Mouse (Mus musculus): ENCODE data around the gene Limch1.

Gene Limch1

GRCm38 (mm10) chr5:66965442-66965841 lies 219.8 kb downstream of the Limch1 start:
- no peak for DNase-seq (ENCODE audit: extremely low read depth, insufficient read length, low spot score)

- no peak for DNase-seq (ENCODE audit: extremely low read depth, insufficient read length, low spot score)
Measured at GRCm38 (mm10) chr5:66967147-66967546, 221.5 kb downstream of the Limch1 start.

GRCm38 (mm10) chr5:66967646-66968045 lies 222.0 kb downstream of the Limch1 start:
- DNase-seq (ENCODE audit: extremely low read depth, insufficient read length, low spot score) = no peak

- DNase-seq (ENCODE audit: extremely low read depth, insufficient read length, low spot score) = no peak
Measured at GRCm38 (mm10) chr5:66968059-66968833, 222.6 kb downstream of the Limch1 start.

GRCm38 (mm10) chr5:66968925-66969711 lies 223.5 kb downstream of the Limch1 start:
- no peak for DNase-seq (ENCODE audit: extremely low read depth, insufficient read length, low spot score)

GRCm38 (mm10) chr5:66975621-66976020 lies 230.0 kb downstream of the Limch1 start:
- DNase-seq (ENCODE audit: extremely low read depth, insufficient read length, low spot score) = no peak

- DNase-seq (ENCODE audit: extremely low read depth, insufficient read length, low spot score) = no peak
Measured at GRCm38 (mm10) chr5:66979332-66980218, 233.9 kb downstream of the Limch1 start.

- DNase-seq (ENCODE audit: extremely low read depth, insufficient read length, low spot score) = no peak
Measured at GRCm38 (mm10) chr5:66980862-66981261, 235.2 kb downstream of the Limch1 start.

- DNase-seq (ENCODE audit: extremely low read depth, insufficient read length, low spot score) = no peak
Measured at GRCm38 (mm10) chr5:66983104-66983503, 237.5 kb downstream of the Limch1 start.

GRCm38 (mm10) chr5:66988926-66989325 lies 243.3 kb downstream of the Limch1 start:
- no peak for DNase-seq (ENCODE audit: extremely low read depth, insufficient read length, low spot score)

GRCm38 (mm10) chr5:66989531-66989930 lies 243.9 kb downstream of the Limch1 start:
- DNase-seq (ENCODE audit: extremely low read depth, insufficient read length, low spot score) = no peak

GRCm38 (mm10) chr5:66992401-66992800 lies 246.8 kb downstream of the Limch1 start:
- DNase-seq (ENCODE audit: extremely low read depth, insufficient read length, low spot score) = no peak

- no peak for DNase-seq (ENCODE audit: extremely low read depth, insufficient read length, low spot score)
Measured at GRCm38 (mm10) chr5:66993076-66993475, 247.4 kb downstream of the Limch1 start.

GRCm38 (mm10) chr5:66996124-66996523 lies 250.5 kb downstream of the Limch1 start:
- DNase-seq (ENCODE audit: extremely low read depth, insufficient read length, low spot score) = no peak

GRCm38 (mm10) chr5:66996886-66997599 lies 251.4 kb downstream of the Limch1 start:
- DNase-seq (ENCODE audit: extremely low read depth, insufficient read length, low spot score) = peak; percentile 12

GRCm38 (mm10) chr5:66997600-66997930 lies 251.9 kb downstream of the Limch1 start:
- DNase-seq (ENCODE audit: extremely low read depth, insufficient read length, low spot score) = no peak

GRCm38 (mm10) chr5:66998341-66998740 lies 252.7 kb downstream of the Limch1 start:
- no peak for DNase-seq (ENCODE audit: extremely low read depth, insufficient read length, low spot score)

GRCm38 (mm10) chr5:67002346-67002745 lies 256.7 kb downstream of the Limch1 start:
- DNase-seq (ENCODE audit: extremely low read depth, insufficient read length, low spot score) = no peak

GRCm38 (mm10) chr5:67004619-67005018 lies 259.0 kb downstream of the Limch1 start:
- no peak for DNase-seq (ENCODE audit: extremely low read depth, insufficient read length, low spot score)

Measured in 3134 (cell line).